Mouse (Mus musculus) thymus, postnatal 4 days (tissue): Measurements from ENCODE around the gene Gm28372.
A peak's percentile ranks its signal among the peaks of the same experiment; 100 is the strongest.
"Not testable (repeated sequence)": the region's sequence is repeated elsewhere in the genome, so short reads cannot be mapped to it uniquely, and the experiment has no call there.

Source experiments
- DNase-seq: peaks from one replicate; pipeline ENCODE4 v3.0.0; 2021

The Gm28372 gene

GRCm38 (mm10) chr2:130404939-130405338 is at the start of gene Gm28372, which contains the start of gene 1700020A23Rik:
Gene Gm28372 (plus strand): TSS chr2:130405239.
Gene 1700020A23Rik (plus strand): TSS chr2:130405259.
- no peak for DNase-seq

DNA sequence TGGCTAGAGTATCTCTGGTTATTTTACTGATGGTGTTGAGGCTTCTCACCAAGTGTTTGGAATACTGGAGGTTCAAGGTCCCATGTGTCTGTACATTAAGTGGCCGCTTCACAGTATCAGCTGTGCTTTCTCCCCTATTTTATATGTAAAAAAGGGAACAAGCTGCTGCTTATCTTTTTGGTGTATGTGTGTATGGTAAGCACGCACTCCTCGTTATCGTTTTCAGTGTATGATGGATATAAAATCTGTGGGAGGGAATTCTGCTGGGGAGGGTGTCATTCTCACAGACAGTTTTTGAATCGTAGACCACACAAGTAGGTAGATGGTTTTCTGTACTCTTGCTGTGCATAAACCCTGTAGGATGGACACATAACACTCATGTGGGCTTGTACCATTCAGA is 47.5 kb upstream of the Gm28372 start:
- DNase-seq: no peak

DNA sequence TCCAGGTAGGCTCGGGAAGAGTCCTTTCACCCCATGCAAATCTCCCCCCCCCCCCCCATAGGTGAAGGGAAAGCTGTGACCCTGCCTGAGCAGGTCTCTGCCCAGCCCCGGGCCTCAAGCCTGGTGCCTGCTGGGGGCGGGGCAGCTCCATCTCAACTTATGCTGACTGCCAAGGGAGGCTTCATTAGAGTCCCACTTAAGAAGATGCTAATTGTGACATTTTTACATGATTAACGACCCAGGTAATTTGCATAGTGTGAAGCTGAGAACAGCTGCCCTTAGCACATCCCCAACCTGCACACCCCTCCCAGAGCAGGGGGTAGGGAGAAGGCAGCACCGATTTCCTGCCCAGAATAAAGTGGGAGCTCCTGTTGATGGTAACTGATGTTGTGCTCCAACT is 46.2 kb upstream of the Gm28372 start:
- DNase-seq: no peak

DNA sequence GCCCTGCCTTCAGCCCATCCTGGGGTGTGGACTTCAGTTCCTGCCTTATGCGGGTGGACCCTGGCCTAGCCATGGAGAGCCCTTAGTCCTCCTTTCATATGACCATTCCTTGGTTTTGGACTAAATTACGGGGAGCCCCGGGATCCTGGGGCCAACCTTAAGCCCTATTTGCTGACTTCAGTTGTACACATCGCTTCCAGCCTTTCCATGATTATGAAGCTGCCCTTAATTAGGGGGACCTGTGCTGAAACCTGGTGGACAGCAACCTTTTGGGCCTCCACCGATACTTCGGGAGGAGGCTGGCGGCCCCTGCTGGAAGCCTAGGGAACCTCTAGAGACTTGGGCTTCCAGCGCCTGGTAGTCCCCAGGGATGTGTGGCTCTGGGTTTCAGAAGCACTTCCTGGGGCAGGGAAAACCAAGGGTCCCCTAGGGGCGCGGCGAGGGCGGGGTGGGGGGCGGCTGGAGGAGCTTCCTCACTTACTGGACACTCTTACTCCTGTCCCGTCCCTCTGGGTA is 42.5 kb upstream of the Gm28372 start:
- peak; percentile 72 for DNase-seq

DNA sequence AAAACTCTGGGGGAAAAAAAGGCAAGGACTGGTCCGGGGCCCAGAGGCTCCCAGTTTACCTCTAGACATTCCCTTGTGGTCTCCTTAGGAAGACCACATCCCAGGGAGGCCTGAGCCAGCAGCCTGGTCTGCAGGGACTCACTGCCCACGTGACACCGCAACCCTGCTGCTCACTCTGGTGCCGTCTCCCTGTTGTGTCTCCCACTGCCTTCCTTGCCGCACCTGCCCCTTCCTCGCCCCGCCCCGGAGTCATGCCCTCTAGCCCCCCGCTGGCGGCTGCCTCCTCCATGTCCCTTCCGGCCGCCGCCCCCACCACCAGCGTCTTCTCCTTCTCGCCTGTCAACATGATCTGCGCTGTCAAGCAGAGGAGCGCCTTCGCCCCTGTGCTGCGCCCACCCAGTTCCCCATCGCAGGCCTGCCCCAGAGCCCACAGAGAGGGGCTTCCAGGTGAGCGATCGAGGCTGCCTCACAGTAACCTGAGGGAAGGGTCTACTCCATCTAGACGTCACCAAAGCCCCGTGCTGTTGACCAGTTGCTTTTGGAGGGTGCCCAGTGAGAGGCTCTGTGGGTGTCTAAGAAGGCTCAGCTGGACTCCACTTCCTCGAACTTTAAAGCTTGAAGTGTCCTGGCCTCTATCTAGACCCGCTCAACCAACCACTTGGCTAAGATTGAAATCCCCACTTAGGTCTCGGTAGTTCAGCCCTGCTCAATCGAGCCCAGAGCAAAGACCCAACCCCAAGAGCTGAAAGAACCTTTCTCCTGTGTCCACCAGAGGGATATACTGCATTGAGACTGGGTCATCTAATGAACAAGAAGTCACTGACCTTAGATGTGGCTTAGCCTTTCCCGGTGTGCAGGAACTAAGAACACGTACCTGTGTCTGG is 39.6 kb upstream of the Gm28372 start:
- peak; percentile 68 for DNase-seq

DNA sequence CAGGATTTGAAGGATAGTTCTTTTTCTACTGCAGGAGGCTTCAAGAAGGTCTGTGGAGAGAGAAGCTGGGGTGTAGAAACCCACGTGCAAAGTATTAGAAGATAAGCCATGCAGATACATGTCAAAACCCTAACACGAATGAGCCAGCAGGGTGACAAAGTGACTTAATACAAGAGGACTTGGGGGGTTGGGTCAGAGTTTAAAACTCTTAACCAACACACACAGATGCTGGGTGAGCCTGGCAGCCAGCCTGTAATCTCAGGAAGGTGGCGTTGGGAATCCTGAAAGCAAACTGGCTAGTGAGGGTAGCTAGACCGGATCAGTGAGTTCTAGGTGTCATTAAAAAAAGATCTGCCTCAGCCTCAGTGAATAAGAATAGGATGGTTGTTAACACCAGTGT is 37.7 kb upstream of the Gm28372 start:
- no peak for DNase-seq

GRCm38 (mm10) chr2:130373026-130373425 is 32.0 kb upstream of the Gm28372 start:
- DNase-seq: not testable (repeated sequence)

DNA sequence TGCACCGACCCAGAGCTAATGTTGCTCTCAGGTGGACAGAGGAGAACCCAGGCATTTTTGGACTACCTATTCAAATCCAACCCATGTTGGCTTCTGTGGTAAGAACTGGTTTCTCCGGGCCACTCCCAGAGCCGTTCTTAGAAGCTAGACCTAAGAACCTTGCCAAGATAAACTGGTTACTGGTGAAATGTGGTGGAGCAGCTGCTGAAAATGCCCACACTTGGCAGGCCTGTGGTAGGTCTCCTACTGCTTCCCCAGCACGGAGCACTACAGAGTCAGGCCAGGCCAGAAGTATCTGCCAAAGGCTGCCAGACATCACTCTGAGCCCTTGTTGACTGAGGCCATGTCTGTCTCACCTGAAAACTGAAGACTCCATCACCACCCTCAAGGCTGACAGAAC is 30.1 kb upstream of the Gm28372 start:
- no peak for DNase-seq

- DNase-seq: no peak
Measured at GRCm38 (mm10) chr2:130383205-130383604, 21.8 kb upstream of the Gm28372 start.

GRCm38 (mm10) chr2:130383895-130384294 is 21.1 kb upstream of the Gm28372 start:
- DNase-seq: peak; percentile 38

- no peak for DNase-seq
Measured at GRCm38 (mm10) chr2:130386212-130386611, 18.8 kb upstream of the Gm28372 start.

- DNase-seq: no peak
Measured at GRCm38 (mm10) chr2:130388796-130389195, 16.2 kb upstream of the Gm28372 start.

- DNase-seq: peak; percentile 72
Measured at GRCm38 (mm10) chr2:130390993-130391625, 13.9 kb upstream of the Gm28372 start.

GRCm38 (mm10) chr2:130392836-130393235 is 12.2 kb upstream of the Gm28372 start:
- DNase-seq: no peak

DNA sequence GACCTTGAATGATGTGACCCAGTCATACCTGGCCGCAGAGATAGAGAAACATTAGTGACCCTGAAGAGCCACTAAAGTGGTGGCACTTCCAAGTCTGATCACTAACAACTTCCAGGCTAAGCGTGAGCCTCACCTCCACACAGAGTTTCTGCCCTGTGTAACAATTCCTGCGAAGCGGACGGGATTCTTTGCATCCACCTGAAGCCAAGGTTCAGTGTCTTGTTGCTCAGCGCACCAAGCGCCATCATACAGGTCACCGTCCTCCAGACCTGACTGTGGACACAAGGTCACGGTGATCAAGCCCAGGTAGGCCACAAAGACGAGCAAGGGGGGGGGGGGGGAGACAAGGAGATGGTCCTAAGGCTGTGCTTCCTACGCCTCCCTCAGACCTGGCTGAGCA is 9.3 kb upstream of the Gm28372 start:
- no peak for DNase-seq

DNA sequence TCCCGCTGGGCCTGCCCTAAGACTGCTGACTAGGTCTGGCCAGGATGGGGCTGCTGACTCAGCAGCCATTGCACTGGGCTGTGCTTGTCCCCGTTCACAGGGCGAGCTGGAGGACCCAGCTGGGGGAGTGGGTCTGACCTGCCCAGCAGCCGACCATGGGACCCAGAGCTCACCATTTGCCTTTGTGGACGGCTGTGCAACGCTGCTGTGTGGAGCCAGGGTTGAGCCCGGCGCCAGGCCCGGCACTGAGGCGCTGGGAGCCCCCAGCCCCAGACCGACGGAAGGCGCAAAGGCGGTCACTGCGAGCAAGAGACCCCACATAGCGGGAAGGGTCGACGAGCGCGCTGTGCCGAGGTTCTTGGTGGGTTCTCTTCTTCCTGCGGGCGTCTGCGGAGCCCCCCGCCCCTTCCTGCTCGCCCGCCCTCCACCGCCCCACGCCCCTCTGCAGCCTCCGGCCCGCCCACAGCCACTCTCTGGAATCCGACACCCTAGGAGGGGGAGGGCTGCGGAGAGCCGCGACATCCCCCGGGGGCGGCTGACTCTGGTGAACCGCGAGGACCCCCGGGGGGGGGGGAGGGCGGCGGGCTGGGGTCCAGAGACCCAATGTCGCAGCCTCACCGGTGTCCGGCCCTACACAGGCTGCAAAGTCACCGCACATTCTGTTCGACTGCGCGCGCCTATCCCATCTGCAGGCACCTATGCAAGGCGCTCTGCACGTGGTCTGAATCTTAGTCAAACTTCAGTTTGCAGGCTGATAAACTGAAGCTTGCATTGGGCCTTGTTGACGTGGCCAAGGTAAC is 7.7 kb upstream of the Gm28372 start, which contains the start of gene Cpxm1:
Gene Cpxm1 (minus strand): TSS at position 389 of the 800 bp plus-strand sequence.
- peak; percentile 61 for DNase-seq

DNA sequence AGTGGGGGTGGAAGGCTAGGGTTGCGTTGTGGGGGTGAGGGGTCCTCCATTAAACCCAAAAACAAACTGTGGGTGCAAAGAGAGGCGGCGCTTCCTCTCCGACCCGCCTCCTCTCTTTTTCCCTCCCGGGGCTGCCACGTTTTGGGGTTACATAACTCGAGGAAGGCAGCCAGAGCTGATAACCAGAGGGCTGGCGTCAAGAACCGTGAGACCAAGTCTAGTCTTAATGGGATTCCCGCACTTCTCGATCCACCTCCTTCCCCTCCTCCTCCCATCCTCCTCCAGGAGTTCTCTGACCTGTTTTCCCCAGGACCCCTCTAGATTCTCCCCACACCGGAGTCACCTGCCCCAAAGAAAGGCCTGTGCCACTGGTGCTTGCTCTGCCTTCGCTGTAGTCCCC is 6.9 kb upstream of the Gm28372 start:
- DNase-seq: peak; percentile 46

- DNase-seq: no peak
Measured at GRCm38 (mm10) chr2:130400046-130400445, 5.0 kb upstream of the Gm28372 start.

- no peak for DNase-seq
Measured at GRCm38 (mm10) chr2:130401891-130402290, 3.1 kb upstream of the Gm28372 start.

- no peak for DNase-seq
Measured at GRCm38 (mm10) chr2:130406178-130406577, 1.1 kb downstream of the Gm28372 start, which contains the start of gene Tmem239. Gene Tmem239 (plus strand): TSS chr2:130406478.

DNA sequence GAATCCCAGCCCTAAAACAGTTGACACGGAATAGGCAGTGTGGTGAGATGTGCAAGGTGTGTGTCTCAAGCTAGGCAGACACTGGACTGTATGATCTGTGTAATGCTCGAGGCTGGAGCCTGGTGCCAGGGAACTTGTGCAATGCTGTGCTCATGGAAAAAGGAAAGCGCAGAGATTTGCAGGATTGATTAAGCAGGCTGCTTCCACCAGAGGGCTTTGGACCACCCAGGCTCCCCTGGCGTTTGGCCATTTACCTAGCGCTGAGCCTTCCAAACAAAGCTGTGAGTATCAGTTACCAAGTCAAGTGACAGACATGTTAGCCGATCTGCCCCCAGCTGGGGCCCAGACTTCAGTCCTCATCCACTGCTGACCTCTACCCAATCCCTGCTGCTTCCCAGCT is 3.2 kb downstream of the Gm28372 start:
- no peak for DNase-seq

GRCm38 (mm10) chr2:130411558-130412495 is 6.8 kb downstream of the Gm28372 start:
- DNase-seq: peak; percentile 91
